Mouse (Mus musculus) midbrain, embryonic 13.5 days (tissue): ENCODE measurements around the gene Inf2. TPM values are rescaled to one million over a fixed set of nuclear protein-coding genes. Genes with fewer than 3 reads are reported as not detected.

Source experiments
- ATAC-seq: fragments of 200-750 bp; cut with Nextera tagmentation; 2 replicates; pipeline ENCODE4 v1.8.0; 2017; ENCODE audit warnings: mild to moderate bottlenecking, moderate TSS enrichment, moderate library complexity
- H3K27ac ChIP-seq: fragments of 300-500 bp; sonication (generic); 2 replicates; pipeline ENCODE4 v1.5.1; 2015; ENCODE audit warnings: inconsistent platforms, mild to moderate bottlenecking, moderate library complexity
- H3K27me3 ChIP-seq: fragments of 300-500 bp; sonication (generic); 2 replicates; pipeline ENCODE4 v1.6.1; 2015; ENCODE audit warnings: mild to moderate bottlenecking, inconsistent platforms
- H3K36me3 ChIP-seq: fragments of 300-500 bp; sonication (generic); 2 replicates; pipeline ENCODE4 v1.6.1; 2015; ENCODE audit warnings: mild to moderate bottlenecking, inconsistent platforms
- H3K4me1 ChIP-seq: fragments of 300-500 bp; sonication (generic); replicated peaks from 2 replicates; pipeline ENCODE4 v1.6.1; 2015; ENCODE audit warnings: inconsistent platforms
- H3K4me2 ChIP-seq: fragments of 300-500 bp; sonication (generic); replicated peaks from 2 replicates; pipeline ENCODE4 v1.6.1; 2015; ENCODE audit warnings: moderate library complexity, mild to moderate bottlenecking, inconsistent platforms
- H3K4me3 ChIP-seq: fragments of 300-500 bp; sonication (generic); replicated peaks from 2 replicates; pipeline ENCODE4 v1.5.1; 2015; ENCODE audit warnings: mild to moderate bottlenecking, inconsistent platforms
- H3K9ac ChIP-seq: fragments of 300-500 bp; sonication (generic); replicated peaks from 2 replicates; pipeline ENCODE4 v1.6.1; 2015; ENCODE audit warnings: mild to moderate bottlenecking, inconsistent platforms
- H3K9me3 ChIP-seq: fragments of 300-500 bp; sonication (generic); 2 replicates; pipeline ENCODE4 v1.6.1; 2016; ENCODE audit warnings: mild to moderate bottlenecking, inconsistent platforms
- WGBS: fragments of 180-500 bp; shearing (Covaris S2); methylation state at CpG from one replicate; pipeline ENCODE4 v1.1.7; 2015; 5-methylcytosine and 5-hydroxymethylcytosine counted together
- polyA plus RNA-seq: library from polyadenylated mRNA; unstranded; fragments of >200 nt; fragmentation: Nextera tagmentation; extraction: Ambion mirVana; gene quantifications from 2 replicates; pipeline ENCODE4 v1.2.1, GENCODE M21; 2015

Gene Inf2
- polyA plus RNA-seq, 1 experiment from 2014 or later, result 1.8 TPM

GRCm38 (mm10) chr12:112654076-112654475, 65.5 kb downstream of the Inf2 start:
- no peaks in the 10 kb centered on the region for H3K9me3 ChIP-seq
- WGBS, result 93% methylated on average over 5 of the region's 5 CpGs
- H3K27ac ChIP-seq, result peak overlapping the region; percentile 32; the same call in 1 of the 2 replicates
- ATAC-seq, result no peak
- no peak overlapping the region for H3K9ac ChIP-seq
- H3K4me2 ChIP-seq, result no peak overlapping the region
- peaks cover 91% of the 10 kb centered on the region for H3K36me3 ChIP-seq
- no peak overlapping the region for H3K4me3 ChIP-seq
- 0 out of 2 replicates have a peak, but pooled peaks cover 9% of the 10 kb centered on the region for H3K4me1 ChIP-seq
- H3K27me3 ChIP-seq, result no peaks in the 10 kb centered on the region

GRCm38 (mm10) chr12:112658619-112659018, 70.0 kb downstream of the Inf2 start:
- peaks cover 87% of the 10 kb centered on the region for H3K36me3 ChIP-seq
- peaks cover 45% of the 10 kb centered on the region for H3K4me1 ChIP-seq
- H3K4me2 ChIP-seq, result no peak overlapping the region
- no peak overlapping the region for H3K9ac ChIP-seq
- ATAC-seq, result no peak
- no peak overlapping the region for H3K27ac ChIP-seq
- H3K27me3 ChIP-seq, result no peaks in the 10 kb centered on the region
- 97% methylated on average over 7 of the region's 7 CpGs for WGBS
- H3K9me3 ChIP-seq, result no peaks in the 10 kb centered on the region
- H3K4me3 ChIP-seq, result no peak overlapping the region

- Histone ChIP-seq H3K27ac (no peak overlapping the region), H3K4me1 (peaks cover 50% of the 10 kb centered on the region), H3K9me3 (no peaks in the 10 kb centered on the region), H3K4me2 (no peak overlapping the region), H3K27me3 (no peaks in the 10 kb centered on the region), H3K4me3 (no peak overlapping the region), H3K9ac (no peak overlapping the region), H3K36me3 (peaks cover 82% of the 10 kb centered on the region)
- WGBS, result 78% methylated on average over 6 of the region's 6 CpGs
- no peak for ATAC-seq
Observed at GRCm38 (mm10) chr12:112659109-112659508, 70.5 kb downstream of the Inf2 start.

GRCm38 (mm10) chr12:112660576-112661326, 72.2 kb downstream of the Inf2 start:
- no peak overlapping the region for H3K4me3 ChIP-seq
- peaks cover 63% of the 10 kb centered on the region for H3K4me1 ChIP-seq
- H3K9ac ChIP-seq, result peak overlapping the region; percentile 48
- WGBS, result 25% methylated on average over 5 of the region's 5 CpGs
- H3K27ac ChIP-seq, result peak overlapping the region; percentile 94
- H3K36me3 ChIP-seq, result peaks cover 76% of the 10 kb centered on the region
- no peaks in the 10 kb centered on the region for H3K27me3 ChIP-seq
- ATAC-seq, result peak; percentile 57
- peak overlapping the region; percentile 33; the same call in 1 of the 2 replicates for H3K4me2 ChIP-seq
- no peaks in the 10 kb centered on the region for H3K9me3 ChIP-seq

- WGBS, result 68% methylated on average over 3 of the region's 3 CpGs
- Histone ChIP-seq H3K4me3 (no peak overlapping the region), H3K36me3 (peaks cover 76% of the 10 kb centered on the region), H3K4me1 (peaks cover 68% of the 10 kb centered on the region), H3K27ac (peak overlapping the region; percentile 94), H3K4me2 (peak overlapping the region; percentile 33; the same call in 1 of the 2 replicates), H3K9ac (peak overlapping the region; percentile 48; the same call in 1 of the 2 replicates), H3K9me3 (no peaks in the 10 kb centered on the region), H3K27me3 (no peaks in the 10 kb centered on the region)
- no peak for ATAC-seq
Observed at GRCm38 (mm10) chr12:112661327-112661605, 72.7 kb downstream of the Inf2 start.

GRCm38 (mm10) chr12:112661851-112662250, 73.3 kb downstream of the Inf2 start:
- no peak overlapping the region for H3K4me3 ChIP-seq
- no peaks in the 10 kb centered on the region for H3K27me3 ChIP-seq
- peaks cover 76% of the 10 kb centered on the region for H3K36me3 ChIP-seq
- peaks cover 74% of the 10 kb centered on the region for H3K4me1 ChIP-seq
- H3K9me3 ChIP-seq, result no peaks in the 10 kb centered on the region
- ATAC-seq, result no peak
- 82% methylated on average over 9 of the region's 9 CpGs for WGBS
- peak overlapping the region; percentile 94 for H3K27ac ChIP-seq
- no peak overlapping the region for H3K4me2 ChIP-seq
- H3K9ac ChIP-seq, result peak overlapping the region; percentile 48; the same call in 1 of the 2 replicates

- no peaks in the 10 kb centered on the region for H3K27me3 ChIP-seq
- H3K9ac ChIP-seq, result peak overlapping the region; percentile 48
- 75% methylated on average over 11 of the region's 11 CpGs for WGBS
- no peak for ATAC-seq
- peaks cover 73% of the 10 kb centered on the region for H3K36me3 ChIP-seq
- no peak overlapping the region for H3K4me3 ChIP-seq
- H3K9me3 ChIP-seq, result no peaks in the 10 kb centered on the region
- peak overlapping the region; percentile 94 for H3K27ac ChIP-seq
- peaks cover 87% of the 10 kb centered on the region for H3K4me1 ChIP-seq
- H3K4me2 ChIP-seq, result peak overlapping the region; percentile 35
Observed at GRCm38 (mm10) chr12:112663303-112663702, 74.7 kb downstream of the Inf2 start.

GRCm38 (mm10) chr12:112663716-112664115, 75.1 kb downstream of the Inf2 start:
- Histone ChIP-seq H3K4me3 (no peak overlapping the region), H3K4me2 (peak overlapping the region; percentile 35), H3K27me3 (no peaks in the 10 kb centered on the region), H3K27ac (peak overlapping the region; percentile 94), H3K9ac (peak overlapping the region; percentile 48), H3K36me3 (peaks cover 73% of the 10 kb centered on the region), H3K4me1 (peaks cover 91% of the 10 kb centered on the region), H3K9me3 (no peaks in the 10 kb centered on the region)
- ATAC-seq, result no peak; the same call in 1 of the 2 replicates
- 48% methylated on average over 12 of the region's 12 CpGs for WGBS

- H3K4me1 ChIP-seq, result peaks cover 95% of the 10 kb centered on the region
- H3K9ac ChIP-seq, result peak overlapping the region; percentile 48
- H3K4me3 ChIP-seq, result no peak overlapping the region
- peak; percentile 59 for ATAC-seq
- H3K27ac ChIP-seq, result peak overlapping the region; percentile 94
- H3K9me3 ChIP-seq, result no peaks in the 10 kb centered on the region
- H3K27me3 ChIP-seq, result no peaks in the 10 kb centered on the region
- peaks cover 73% of the 10 kb centered on the region for H3K36me3 ChIP-seq
- 16% methylated on average over 2 of the region's 2 CpGs for WGBS
- peak overlapping the region; percentile 35 for H3K4me2 ChIP-seq
Observed at GRCm38 (mm10) chr12:112664124-112664523, 75.5 kb downstream of the Inf2 start.

GRCm38 (mm10) chr12:112664656-112665055, 76.1 kb downstream of the Inf2 start:
- no peak for ATAC-seq
- H3K9me3 ChIP-seq, result no peaks in the 10 kb centered on the region
- no peaks in the 10 kb centered on the region for H3K27me3 ChIP-seq
- WGBS, result 67% methylated on average over 5 of the region's 5 CpGs
- H3K36me3 ChIP-seq, result peaks cover 73% of the 10 kb centered on the region
- no peak overlapping the region for H3K4me3 ChIP-seq
- H3K27ac ChIP-seq, result peak overlapping the region; percentile 94
- peak overlapping the region; percentile 35 for H3K4me2 ChIP-seq
- H3K4me1 ChIP-seq, result peaks cover 97% of the 10 kb centered on the region
- H3K9ac ChIP-seq, result peak overlapping the region; percentile 48
